Mouse (Mus musculus) stomach, postnatal 0 days (tissue): ENCODE results near the gene Hoxc6. TPM values are rescaled to one million over a fixed set of nuclear protein-coding genes. Genes with fewer than 3 reads are reported as not detected.

Experiments used
- ATAC-seq: fragments of 200-750 bp; cut with Nextera tagmentation; 2 replicates; pipeline ENCODE4 v1.8.0; 2017; ENCODE audit not compliant: low FRiP score, low TSS enrichment
- DNase-seq: peaks from one replicate; pipeline ENCODE4 v3.0.0-alpha.2; 2016; ENCODE audit warnings: low spot score
- H3K27ac ChIP-seq: fragments of 300-500 bp; sonication (generic); replicated peaks from 2 replicates; pipeline ENCODE4 v1.5.1; 2014; ENCODE audit warnings: mild to moderate bottlenecking, control low read depth
- H3K27me3 ChIP-seq: fragments of 300-500 bp; sonication (generic); 2 replicates; pipeline ENCODE4 v1.6.1; 2014; ENCODE audit warnings: low read length; ENCODE audit not compliant: control insufficient read depth, insufficient read depth
- H3K36me3 ChIP-seq: fragments of 300-500 bp; sonication (generic); 2 replicates; pipeline ENCODE4 v1.6.1; 2014; ENCODE audit warnings: low read length, mixed read lengths; ENCODE audit not compliant: control insufficient read depth, insufficient read depth
- H3K4me1 ChIP-seq: fragments of 300-500 bp; sonication (generic); replicated peaks from 2 replicates; pipeline ENCODE4 v1.6.1; 2014; ENCODE audit warnings: antibody characterized with exemption; ENCODE audit not compliant: control insufficient read depth, insufficient read depth
- H3K4me2 ChIP-seq: fragments of 300-500 bp; sonication (generic); replicated peaks from 2 replicates; pipeline ENCODE4 v1.6.1; 2014; ENCODE audit warnings: low read depth, mild to moderate bottlenecking, control low read depth, moderate library complexity
- H3K4me3 ChIP-seq: fragments of 300-500 bp; sonication (generic); 2 replicates; pipeline ENCODE4 v1.5.1; 2014; ENCODE audit warnings: low read depth, low read length, control low read depth
- H3K9ac ChIP-seq: fragments of 300-500 bp; sonication (generic); 2 replicates; pipeline ENCODE4 v1.6.1; 2014; ENCODE audit warnings: mild to moderate bottlenecking, low read length, control low read depth, mixed read lengths
- H3K9me3 ChIP-seq: fragments of 300-500 bp; sonication (generic); 2 replicates; pipeline ENCODE4 v1.6.1; 2016; ENCODE audit warnings: low read length; ENCODE audit not compliant: control insufficient read depth
- CTCF ChIP-seq: IDR thresholded peaks from 2 replicates; pipeline ENCODE4 v1.5.1; 2016; ENCODE audit warnings: antibody characterized with exemption, low read depth, mild to moderate bottlenecking, moderate library complexity
- EP300 ChIP-seq: optimal IDR thresholded peaks from 2 replicates; pipeline ENCODE3; 2016; ENCODE audit warnings: antibody characterized with exemption
- WGBS: fragments of 180-500 bp; shearing (Covaris S2); extraction: QIAGEN DNeasy Blood & Tissue Kit; methylation state at CpG from one replicate; pipeline ENCODE4 v1.1.7; 2014; 5-methylcytosine and 5-hydroxymethylcytosine counted together
- polyA plus RNA-seq: library from polyadenylated mRNA; unstranded; fragments of >200 nt; fragmentation: Nextera tagmentation; extraction: Ambion mirVana; gene quantifications from 2 replicates; pipeline ENCODE4 v1.2.1, GENCODE M21; 2015

Hoxc6 gene
- polyA plus RNA-seq, 1 experiment from 2014 or later, result 4.9 TPM

DNA sequence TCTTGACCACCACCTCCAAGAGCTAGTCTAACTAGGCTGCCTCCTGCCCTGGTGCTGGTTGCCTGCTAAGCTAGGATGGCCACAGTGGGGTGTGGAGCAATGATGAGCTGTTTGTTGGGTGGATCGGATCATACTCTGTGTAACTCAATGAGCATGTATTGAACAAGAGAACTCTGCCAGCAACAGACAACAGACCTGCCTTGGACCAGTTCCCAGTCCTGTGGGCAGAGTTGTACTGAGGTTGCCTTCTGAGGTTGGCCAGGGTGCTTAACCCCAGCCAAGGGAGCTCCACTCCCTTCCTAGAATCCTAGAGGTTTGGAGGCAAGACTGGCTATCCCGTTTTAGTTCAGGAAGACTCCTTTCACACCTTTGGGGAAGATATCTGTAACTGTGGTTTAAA, 58.3 kb downstream of the Hoxc6 start:
- ATAC-seq (no peak), DNase-seq (no peak)
- Histone ChIP-seq H3K4me1 (0 out of 2 replicates have a peak, but pooled peaks cover 2% of the 10 kb centered on the region), H3K4me3 (no peak overlapping the region), H3K9ac (no peak overlapping the region), H3K36me3 (no peaks in the 10 kb centered on the region), H3K9me3 (no peaks in the 10 kb centered on the region), H3K4me2 (no peak overlapping the region), H3K27ac (no peak overlapping the region), H3K27me3 (no peaks in the 10 kb centered on the region)
- WGBS, result 72% methylated on average over 2 of the region's 2 CpGs
- TF ChIP-seq CTCF, result no peak
- TF ChIP-seq EP300, result no peak

GRCm38 (mm10) chr15:103058715-103059114, 60.7 kb downstream of the Hoxc6 start:
- ATAC-seq (no peak), DNase-seq (no peak)
- H3K36me3 ChIP-seq, result no peaks in the 10 kb centered on the region
- no peak for TF ChIP-seq CTCF
- no peak for TF ChIP-seq EP300
- peak overlapping the region; percentile 50 for H3K4me2 ChIP-seq
- peak overlapping the region; percentile 70 for H3K9ac ChIP-seq
- no peaks in the 10 kb centered on the region for H3K27me3 ChIP-seq
- WGBS, result 17% methylated on average over 12 of the region's 12 CpGs
- H3K4me3 ChIP-seq, result peak overlapping the region; percentile 44
- H3K9me3 ChIP-seq, result no peaks in the 10 kb centered on the region
- H3K27ac ChIP-seq, result peak overlapping the region; percentile 95
- H3K4me1 ChIP-seq, result 0 out of 2 replicates have a peak, but pooled peaks cover 2% of the 10 kb centered on the region

DNA sequence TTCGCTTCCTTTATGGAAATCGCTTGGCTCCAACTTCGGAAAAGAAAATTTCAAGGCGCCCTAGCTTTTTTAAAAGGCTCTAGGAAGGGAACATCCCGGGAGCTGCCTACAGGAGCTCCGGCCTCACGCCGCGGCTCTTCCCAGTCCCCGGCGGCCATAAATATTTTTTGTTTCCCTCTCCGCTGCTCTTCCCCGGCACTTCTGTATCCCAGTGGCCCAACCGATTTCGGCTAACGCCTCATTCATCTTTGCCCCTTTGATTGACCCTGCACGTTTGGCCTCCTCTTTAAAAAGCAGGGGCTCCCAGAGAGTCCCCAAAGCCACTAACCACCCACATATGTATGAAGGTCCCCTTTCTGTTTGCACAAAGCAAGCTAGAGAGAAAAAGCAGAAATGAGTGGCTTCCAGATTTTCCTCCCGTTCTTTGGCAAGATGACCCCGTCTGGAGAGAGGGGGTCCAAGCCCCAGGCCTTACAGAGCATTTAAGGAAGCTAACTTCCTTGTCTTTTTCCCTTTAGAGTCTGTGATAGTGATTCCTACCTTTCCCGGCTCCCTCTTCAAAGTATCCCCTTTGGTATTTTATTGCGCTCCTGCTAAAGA, 61.4 kb downstream of the Hoxc6 start:
- H3K36me3 ChIP-seq, result no peaks in the 10 kb centered on the region
- ATAC-seq, result no peak
- 7% methylated on average over 21 of the region's 21 CpGs for WGBS
- H3K4me1 ChIP-seq, result 0 out of 2 replicates have a peak, but pooled peaks cover 2% of the 10 kb centered on the region
- no peaks in the 10 kb centered on the region for H3K27me3 ChIP-seq
- peak overlapping the region; percentile 70 for H3K9ac ChIP-seq
- DNase-seq, result no peak
- peak overlapping the region; percentile 44 for H3K4me3 ChIP-seq
- H3K27ac ChIP-seq, result peak overlapping the region; percentile 95
- H3K9me3 ChIP-seq, result no peaks in the 10 kb centered on the region
- no peak for TF ChIP-seq CTCF
- TF ChIP-seq EP300, result no peak
- peak overlapping the region; percentile 50 for H3K4me2 ChIP-seq

DNA sequence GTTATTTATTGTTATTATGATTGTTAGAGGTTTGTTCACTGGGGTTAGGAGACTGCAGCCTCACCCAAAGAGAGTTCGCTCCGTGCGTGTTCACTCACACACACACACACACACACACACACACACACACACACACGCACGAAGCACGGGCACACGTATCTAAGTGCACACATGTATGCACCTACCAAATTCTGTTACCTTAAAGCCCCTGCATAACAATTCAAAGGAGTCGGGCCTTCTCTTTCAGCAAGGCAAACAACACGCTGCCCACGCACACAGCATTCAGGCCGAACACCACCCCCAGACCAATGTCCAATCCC, 61.9 kb downstream of the Hoxc6 start:
- no peaks in the 10 kb centered on the region for H3K27me3 ChIP-seq
- ATAC-seq, result no peak; the same call in 1 of the 2 replicates
- no peaks in the 10 kb centered on the region for H3K36me3 ChIP-seq
- H3K9me3 ChIP-seq, result no peaks in the 10 kb centered on the region
- H3K9ac ChIP-seq, result peak overlapping the region; percentile 70
- peak overlapping the region; percentile 44 for H3K4me3 ChIP-seq
- peak overlapping the region; percentile 50 for H3K4me2 ChIP-seq
- peak overlapping the region; percentile 95 for H3K27ac ChIP-seq
- WGBS, result 32% methylated on average over 11 of the region's 11 CpGs
- no peak for TF ChIP-seq CTCF
- no peak for TF ChIP-seq EP300
- DNase-seq, result peak; percentile 41
- 0 out of 2 replicates have a peak, but pooled peaks cover 2% of the 10 kb centered on the region for H3K4me1 ChIP-seq

- H3K4me1 ChIP-seq, result 0 out of 2 replicates have a peak, but pooled peaks cover 2% of the 10 kb centered on the region
- H3K4me2 ChIP-seq, result peak overlapping the region; percentile 50
- no peaks in the 10 kb centered on the region for H3K27me3 ChIP-seq
- no peaks in the 10 kb centered on the region for H3K36me3 ChIP-seq
- ATAC-seq, result peak; percentile 74
- no peaks in the 10 kb centered on the region for H3K9me3 ChIP-seq
- peak overlapping the region; percentile 44 for H3K4me3 ChIP-seq
- peak overlapping the region; percentile 95 for H3K27ac ChIP-seq
- whole genome bisulfite sequencing, result 6% methylated on average over 36 of the region's 36 CpGs
- peak overlapping the region; percentile 70 for H3K9ac ChIP-seq
- no peak for TF ChIP-seq EP300
- TF ChIP-seq CTCF, result no peak
- peak; percentile 59 for DNase-seq
These were observed 62.5 kb downstream of the Hoxc6 start for GRCm38 (mm10) chr15:103060341-103061130.
